Mouse (Mus musculus): ENCODE measurements at regions not wholly inside any gene's neighbourhood (a gene's known extent, or its start where the extent isn't known, plus 50 kb on each side); places are given as distances from the start of the nearest gene placed in this dataset.
A peak's percentile ranks its signal among the peaks of the same experiment; 100 is the strongest.
"Not testable (repeated sequence)": the region's sequence is repeated elsewhere in the genome, so short reads cannot be mapped to it uniquely, and the experiment has no call there.

DNA sequence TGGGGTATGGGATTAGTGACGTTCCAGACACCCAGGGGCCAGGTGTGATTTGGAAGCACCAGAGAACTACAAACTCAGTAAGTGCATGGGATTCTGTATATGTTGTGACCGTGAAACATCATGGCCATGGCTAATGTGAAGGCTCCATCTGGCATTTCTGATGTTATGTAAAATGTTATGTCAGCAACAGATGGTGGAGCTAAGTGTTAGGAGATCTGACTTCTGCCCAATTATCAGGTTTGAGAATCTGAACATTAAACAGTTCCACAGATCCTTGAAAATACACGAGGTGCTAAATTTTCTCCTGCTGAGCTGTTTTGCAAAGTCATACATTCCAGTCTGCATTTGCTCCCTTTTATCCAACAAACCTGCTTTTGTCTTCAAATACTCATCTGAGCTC is 223.6 kb upstream of the Egfl6 start:
- DNase-seq (ENCODE audit: low spot score): peak; percentile 44

DNA sequence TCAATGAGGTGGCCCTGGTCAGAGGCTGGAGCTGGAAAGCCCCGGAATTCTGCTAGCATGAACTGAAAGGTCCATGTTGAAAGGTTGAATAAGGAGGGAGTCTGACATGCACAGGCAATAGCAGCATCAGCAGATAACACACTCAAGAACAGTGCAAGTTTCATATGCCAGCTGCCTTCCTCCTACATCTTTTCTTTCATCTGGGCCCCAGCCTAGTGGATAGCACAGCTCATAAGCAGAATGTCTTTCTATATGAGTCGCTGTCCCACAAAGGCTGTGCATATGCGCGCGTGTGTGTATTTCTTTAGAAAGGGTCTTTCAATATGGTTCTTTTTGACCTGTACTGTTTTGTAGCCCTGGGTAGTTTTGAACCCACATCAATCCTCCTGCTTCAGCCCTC is 222.7 kb upstream of the Egfl6 start:
- no peak for DNase-seq (ENCODE audit: low spot score)

DNA sequence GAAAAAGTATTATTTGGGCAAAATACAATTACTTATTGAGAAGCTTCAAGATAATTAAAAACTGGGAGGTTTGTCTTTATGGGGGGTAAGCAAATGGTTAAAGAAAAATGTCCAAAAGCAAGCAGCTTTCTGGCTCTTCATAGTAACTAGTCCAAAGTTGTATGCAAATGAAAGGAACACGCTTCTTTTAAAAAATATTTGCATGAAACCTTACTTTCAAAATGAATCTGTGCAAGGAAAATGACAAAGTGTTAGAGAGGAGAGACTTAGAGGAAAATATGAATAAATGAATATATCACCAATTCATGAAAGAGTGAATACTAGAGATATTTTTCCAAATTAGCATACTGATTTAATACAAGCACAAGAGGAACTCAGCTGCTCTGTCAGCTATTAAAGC is 220.4 kb upstream of the Egfl6 start:
- no peak for DNase-seq (ENCODE audit: low spot score)

DNA sequence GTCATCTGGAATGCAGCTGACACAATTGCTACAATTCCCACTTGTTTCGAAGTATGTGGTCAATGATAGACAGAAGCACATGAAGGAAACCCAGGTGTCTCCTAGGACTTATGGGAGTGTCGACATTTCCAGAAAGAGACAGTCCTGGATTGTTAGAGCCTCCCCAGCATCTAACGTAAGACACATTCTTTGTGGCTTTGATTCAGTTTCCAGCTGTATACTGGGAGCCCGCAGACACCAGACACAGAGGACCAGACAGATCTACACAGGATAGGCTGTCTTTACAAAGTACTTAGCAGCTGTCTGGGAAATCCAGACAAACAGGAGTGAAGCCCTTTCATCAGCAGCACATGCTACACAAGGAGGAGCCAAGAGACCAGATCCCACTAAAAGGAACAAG is 220.0 kb upstream of the Egfl6 start:
- no peak for DNase-seq (ENCODE audit: low spot score)

DNA sequence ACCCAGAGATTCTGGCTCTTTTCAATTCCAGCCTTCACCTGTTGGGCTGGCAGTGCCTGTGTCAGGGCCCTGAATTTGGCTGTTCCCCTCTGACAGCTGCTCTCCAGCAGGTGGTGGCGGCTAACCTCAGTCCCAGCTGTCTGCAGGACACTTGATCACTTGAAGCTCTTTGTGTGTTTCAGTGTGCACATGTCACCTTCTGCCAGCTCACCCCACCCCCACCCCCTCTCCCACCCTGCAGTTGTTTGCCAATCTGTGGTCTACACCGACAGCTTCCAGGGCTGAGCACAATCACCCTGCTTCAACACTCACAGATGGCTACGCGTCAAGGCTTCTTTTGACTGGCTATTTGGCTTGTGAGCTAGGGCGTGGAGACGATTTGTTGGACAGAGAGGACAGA is 217.7 kb upstream of the Egfl6 start:
- no peak for DNase-seq (ENCODE audit: low spot score)

DNA sequence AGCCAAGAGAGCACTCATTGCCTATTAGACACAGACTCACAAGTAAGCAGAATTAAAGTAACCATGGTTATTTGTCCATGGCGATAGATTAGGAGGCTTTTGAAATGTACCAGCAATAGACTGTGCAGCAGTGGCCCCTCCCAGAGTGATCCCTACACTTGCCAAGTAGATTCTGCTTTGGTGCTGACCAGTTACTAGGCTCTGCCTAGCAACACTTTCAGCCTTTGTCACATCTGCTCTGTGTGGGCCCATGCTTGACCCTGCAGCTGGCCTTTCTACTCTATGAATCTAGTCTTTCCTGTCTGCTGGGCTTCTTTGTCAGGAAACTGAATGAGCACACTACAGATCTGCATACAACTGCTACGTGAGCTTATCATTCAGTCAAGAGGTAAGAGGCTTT is 215.5 kb upstream of the Egfl6 start:
- no peak for DNase-seq (ENCODE audit: low spot score)

DNA sequence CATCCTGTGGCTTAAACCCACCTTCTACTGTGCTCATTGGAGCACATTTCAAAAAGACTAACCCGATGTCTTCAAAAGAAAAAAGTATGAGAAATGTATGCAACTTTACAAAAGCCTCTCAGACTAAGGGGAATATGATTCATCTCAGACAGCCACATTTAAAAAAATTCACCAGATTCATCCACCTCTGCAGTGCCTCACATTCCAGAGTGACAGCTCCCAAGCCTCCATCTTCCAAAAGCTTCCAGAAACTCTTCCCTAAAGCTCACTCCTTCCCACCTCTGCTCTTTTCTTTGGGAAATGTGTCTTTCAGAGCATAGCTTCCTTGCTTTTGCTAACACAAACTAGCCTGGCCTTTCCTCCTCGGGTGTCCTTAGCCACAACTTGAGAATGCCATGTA is 210.1 kb upstream of the Egfl6 start:
- DNase-seq (ENCODE audit: low spot score): no peak

DNA sequence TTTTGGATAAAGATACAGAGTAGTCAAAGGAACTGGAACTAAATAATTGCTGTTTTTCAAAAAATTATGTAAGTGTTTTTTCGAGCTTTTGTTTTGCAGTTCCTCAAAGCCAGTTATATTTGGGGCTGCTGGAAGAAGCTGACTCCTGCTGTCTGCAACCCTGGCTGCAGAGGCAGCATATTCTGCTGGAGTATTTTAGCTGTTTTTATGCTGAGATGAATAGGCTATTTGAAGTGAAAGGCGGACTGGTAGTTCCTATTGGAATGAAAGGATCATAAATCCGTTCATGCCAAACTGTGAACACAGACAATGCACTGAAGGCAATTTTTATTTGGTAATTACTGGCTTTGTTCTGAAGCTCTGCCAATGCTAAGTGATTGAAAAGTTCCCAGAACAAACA is 203.5 kb upstream of the Egfl6 start:
- DNase-seq (ENCODE audit: low spot score): no peak

DNA sequence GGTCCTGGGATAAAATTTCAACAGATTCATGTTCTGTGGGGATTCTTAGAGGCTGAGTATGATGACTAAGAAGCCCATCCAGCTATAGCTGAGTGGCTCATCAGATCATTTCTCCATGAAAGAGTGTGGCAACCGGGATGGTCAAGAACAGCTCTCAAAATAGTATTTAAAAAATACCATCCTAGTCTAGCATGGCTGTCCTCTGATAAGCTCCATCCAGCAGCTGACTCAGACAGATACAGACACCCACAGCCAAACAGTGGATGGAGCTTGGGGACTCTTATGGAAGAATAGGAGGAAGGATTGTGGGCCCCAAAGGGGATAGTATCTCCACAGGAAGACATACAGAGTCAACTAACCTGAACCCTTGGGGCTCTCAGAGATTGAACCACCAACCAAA is 201.6 kb upstream of the Egfl6 start:
- not testable (repeated sequence) for DNase-seq (ENCODE audit: low spot score)

DNA sequence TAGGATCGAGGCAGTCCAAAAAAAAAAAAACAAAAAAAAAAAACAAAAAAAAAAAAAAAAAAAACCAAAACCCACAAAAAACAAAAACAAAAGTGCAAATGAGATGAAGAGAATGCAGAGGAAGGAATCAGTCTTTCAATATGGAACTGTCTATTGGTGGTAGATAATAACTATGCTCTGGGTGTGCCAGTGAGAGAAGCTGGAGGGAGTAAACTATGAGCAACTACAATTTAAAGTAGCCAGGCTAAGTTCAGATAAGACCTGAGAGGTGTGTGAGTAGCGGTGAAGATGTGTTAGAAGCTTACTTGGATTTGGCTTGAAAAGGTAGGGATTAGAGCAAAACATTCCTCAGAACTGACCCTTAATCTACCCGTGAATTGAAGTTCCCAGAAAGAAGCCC is 200.1 kb upstream of the Egfl6 start:
- DNase-seq (ENCODE audit: low spot score): no peak

DNA sequence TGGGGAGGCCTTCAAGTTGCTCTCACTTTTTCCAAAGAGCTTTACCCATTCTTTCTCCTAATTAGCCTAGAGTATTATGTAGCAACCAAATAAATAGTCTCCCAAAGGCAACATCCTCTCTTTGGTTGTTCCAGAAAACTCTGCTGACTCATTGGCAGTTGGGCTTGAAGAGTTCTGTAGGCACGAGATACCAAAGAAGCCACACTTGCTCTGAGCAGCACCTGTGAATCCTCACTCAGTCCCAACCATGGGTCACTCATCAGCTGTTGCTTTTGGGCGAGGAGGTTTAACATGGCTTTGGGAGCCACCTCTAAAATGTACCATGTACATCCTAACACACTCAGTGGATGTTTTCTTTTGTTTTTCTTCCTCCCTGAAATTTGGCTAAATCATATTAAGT is 197.9 kb upstream of the Egfl6 start:
- DNase-seq (ENCODE audit: low spot score): no peak

DNA sequence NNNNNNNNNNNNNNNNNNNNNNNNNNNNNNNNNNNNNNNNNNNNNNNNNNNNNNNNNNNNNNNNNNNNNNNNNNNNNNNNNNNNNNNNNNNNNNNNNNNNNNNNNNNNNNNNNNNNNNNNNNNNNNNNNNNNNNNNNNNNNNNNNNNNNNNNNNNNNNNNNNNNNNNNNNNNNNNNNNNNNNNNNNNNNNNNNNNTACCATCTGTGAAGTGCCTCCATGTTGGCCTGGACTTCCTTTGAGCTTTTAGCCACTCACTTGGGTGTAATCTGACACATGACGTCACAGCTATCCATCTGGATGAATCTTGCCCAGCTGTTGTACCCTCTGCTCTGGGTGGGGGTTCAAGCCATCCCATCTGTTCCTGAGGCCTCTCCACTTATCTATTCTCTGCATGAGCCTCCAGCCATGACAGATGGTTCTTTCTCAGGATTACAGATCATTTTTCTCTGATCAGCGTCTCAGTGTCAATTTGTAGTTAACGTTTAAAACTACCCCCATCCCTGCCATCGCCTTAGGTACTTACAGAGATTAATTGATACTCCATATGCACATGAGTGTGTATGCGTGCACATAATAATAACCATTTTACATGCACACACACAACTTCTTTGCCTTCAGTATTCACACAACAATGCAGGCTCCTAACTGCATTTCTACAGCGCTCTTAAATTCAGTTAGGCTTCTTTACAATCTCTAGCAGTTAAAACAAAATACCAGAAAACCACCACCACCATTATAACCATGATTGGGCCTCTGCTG is 194.0 kb upstream of the Egfl6 start:
- DNase-seq (ENCODE audit: low spot score): no peak

DNA sequence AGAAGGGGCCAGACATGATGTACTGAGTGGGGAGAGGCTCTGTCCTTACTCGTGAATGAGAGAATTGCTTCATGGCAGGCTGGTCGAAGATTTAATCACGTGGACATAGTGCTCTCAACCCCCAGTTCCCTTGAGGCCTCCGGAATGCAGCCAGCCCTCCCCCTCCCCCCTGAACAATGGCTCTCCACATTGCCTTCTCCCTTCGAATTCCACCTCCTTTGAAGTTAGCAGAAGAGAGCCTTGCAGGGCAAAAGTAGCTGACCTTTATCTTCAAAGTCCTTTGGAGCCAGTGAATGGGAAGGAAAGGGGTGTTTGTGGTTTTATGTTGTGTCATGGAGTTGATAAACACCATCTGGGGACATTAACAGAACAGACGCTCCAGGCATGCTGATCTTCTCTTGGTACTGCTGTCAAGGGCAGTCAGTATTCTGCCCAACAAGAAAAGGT is 187.9 kb upstream of the Egfl6 start:
- no peak for DNase-seq (ENCODE audit: low spot score)

DNA sequence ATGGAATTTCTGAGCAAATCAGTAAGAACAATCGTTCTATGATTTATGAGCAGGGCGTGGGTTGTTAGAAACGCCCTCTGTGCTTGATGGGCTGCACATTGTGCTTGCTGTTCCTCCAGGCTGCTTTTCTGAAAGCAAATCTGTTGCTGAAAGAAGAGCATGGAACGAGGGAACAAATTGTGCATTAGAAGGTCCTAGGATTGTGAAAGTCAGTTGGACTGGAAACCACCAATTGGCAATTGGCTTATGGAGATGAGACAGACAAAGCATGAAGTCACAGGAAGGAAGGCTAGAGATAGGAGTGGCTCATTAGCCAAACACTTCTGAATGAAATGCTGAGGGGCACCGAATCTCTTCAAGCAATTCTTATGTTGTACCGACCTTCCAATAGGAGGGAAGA is 181.5 kb upstream of the Egfl6 start:
- peak; percentile 13 for DNase-seq (ENCODE audit: low spot score)

DNA sequence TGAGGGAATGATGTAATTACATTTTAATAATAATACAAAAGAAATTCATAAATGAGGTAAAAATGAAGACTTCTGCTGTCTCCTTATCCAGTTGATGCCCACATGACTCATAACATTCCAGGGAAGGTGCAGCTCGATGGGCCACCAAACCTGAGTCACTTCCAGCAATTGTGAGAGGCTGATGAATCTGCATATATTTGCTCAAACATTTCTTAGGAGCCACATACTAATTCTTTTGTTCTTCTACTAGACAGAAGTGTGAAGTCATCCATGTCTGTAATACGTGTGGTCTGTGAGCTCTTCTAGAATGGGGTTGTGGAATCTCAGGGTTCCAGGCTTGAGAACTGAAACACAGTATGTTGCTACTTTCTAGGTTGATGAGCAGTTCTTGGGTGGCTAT is 180.1 kb upstream of the Egfl6 start:
- DNase-seq (ENCODE audit: low spot score): no peak

DNA sequence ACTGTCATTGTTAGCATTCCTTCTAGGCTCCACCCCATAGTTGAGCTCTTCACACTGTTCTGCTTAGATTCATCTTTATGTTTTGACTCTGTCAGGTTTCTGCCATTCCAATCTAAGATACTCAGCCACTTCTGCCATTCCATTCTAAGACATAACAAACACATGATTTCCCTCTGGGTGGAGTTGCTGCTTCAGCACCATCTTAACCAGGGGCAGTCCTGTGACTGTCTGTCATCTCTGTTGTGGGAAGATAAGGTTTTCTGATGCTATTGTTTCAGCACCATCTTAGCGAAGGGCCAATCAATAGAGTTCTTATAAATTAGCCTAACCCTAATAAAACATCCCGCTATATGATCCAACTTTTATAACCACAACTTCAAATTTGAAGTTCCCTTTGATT is 176.6 kb upstream of the Egfl6 start:
- no peak for DNase-seq (ENCODE audit: low spot score)

DNA sequence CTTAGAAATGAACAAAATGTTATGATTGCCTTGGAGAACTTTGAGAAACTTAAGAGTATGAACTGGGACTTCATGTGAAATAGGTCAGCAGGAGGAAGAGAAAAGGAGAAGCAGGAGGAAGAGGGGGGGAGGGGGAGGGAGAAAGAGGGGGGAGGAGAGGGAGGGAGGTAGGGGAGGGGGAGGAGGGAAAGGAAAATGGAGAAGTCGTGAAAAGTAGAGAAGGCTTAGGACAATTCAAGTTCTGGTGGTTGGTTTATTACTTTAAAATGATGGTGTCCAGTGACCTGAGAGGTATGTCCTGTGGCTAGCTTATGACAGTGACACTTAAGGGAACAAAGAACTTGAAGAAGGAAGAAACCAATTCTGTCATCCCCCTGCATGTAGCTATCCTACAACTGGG is 171.6 kb upstream of the Egfl6 start:
- no peak for DNase-seq (ENCODE audit: low spot score)

DNA sequence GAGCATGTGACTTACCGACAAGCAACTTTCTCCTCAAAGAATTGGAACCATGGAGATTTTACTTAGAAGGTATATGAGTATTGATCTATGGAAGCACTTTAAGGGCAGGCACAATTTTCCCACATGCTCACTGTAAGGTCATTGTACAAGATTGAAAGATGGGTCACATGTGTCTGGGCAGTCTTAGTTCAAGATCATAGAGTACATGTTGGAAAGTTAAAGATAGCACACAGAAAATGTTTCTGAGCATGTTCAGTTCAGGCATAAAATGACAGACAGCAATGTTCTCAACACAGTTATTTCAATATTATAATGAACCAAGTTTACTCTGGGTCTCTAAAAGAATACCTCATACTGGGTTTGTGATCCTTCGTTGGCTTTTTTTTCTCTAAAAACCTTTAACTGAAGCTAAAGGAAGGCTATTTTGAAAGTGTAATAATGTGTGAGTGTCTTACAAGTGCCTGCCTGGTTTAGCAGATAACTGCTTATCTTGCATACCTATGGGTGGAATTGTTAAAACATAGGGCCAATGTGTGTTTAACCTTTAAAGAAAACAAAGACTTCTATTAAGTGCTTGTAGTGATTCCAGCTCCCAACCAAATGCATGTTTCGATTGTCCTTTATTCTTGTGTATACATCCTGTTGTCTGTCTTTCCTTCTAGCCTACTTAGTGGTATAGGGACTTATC is 169.6 kb upstream of the Egfl6 start:
- DNase-seq (ENCODE audit: low spot score): no peak

DNA sequence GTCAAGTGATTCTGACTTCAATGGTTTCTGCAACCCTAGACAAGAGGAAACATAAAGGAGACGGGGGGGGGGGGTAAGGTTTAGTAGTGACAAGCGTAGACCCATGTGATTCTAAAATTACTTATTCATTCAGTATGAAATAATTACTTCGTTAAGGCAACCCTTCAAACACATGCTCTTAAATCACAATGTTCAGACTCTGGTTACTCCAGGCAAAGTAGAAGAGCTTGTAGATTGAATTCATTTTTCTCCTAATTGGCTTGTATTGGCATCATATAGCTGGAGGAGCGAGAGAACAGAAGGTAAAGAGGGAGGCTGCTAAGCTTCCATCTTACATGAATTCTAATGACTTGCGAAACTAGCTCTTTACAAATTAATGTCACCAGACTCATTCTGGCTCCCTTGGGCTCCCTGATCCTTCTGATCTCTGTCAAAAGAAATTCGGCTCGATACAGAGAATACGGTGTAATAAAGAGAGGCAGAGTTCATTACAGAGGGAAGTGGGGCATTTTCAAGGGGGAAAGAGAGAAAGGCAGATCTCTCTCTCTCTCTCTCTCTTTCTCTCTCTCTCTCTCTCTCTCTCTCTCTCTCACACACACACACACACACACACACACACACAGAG is 163.6 kb upstream of the Egfl6 start:
- no peak for DNase-seq (ENCODE audit: low spot score)

DNA sequence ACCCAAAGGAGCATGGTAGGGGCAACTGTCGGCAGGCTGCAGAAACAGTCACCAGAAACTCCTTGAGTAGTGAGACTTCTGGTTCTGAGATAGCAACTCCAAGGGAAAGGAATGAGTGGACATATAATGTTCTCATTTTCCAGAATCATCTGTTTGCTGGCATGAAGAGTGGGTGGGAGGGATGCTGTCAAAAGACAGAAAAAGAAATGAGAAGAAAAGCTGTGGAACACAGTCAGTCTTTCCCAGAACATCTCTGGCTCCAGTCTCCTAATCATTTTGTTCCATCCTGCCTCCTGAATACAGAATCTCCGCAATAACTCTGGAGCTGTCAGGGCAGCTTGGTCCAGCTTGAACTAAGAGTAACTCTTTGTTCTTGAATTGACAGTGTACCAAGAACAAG is 145.8 kb upstream of the Egfl6 start:
- DNase-seq (ENCODE audit: low spot score): no peak

DNA sequence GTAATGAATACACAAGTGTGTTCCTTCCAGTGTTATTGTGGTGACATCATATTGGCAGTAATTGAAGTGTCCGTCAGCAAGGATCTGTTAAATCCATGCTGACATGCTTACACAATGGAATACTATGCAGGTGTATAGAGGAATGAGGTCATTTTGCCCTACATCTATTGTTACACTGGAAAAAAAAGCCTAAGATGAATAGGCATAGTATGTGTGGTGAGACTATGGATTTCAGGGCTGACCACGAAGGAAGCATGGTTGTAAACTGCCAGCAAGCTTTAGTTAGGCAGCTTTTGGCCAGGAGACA is 143.1 kb upstream of the Egfl6 start:
- no peak for DNase-seq (ENCODE audit: low spot score)

DNA sequence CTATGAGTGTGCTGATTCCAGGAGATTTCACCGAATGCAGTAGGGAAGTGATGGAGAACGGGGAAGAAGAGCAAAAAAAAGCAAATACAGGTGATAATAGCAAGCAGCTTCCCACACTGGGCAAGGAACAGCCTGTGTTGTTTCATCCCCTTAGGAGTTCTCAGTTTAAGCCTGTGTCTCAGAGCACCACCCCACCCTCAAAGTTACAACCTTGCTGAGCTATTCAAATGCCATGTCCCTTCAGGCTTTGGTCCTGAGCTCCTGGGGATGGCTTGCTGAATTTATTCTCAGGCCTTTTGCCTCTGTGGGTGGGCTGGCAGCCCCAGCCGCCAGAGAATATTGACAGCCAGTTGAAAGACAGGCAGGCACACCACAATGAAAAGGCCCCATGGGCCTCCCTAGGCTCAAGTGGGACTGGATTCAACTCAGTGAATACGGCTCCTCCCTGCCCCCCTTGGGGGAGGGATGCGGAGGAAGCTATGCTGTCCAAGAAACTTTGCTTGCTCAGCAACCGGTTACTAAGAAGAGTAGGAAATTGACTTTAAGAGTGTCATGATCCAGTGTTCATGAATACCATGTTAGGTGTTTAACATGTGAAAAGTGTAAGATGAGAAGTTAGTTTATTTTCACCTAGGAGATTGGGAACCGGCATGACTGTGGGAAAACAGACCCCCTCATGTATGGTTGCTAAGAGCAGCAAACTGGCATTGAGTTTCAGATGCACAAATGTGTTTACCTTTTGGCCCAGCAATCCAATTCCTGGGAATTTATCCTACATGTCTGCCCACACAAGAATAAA is 142.5 kb upstream of the Egfl6 start:
- no peak for DNase-seq (ENCODE audit: low spot score)
